Mouse (Mus musculus): Measurements from ENCODE around the gene 4930583I09Rik.

4930583I09Rik gene

GRCm38 (mm10) chr17:64802168-64802955 is 33.5 kb downstream of the 4930583I09Rik start:
- DNase-seq (ENCODE audit: low spot score in 2 of 2): no peak

GRCm38 (mm10) chr17:64792623-64793022 is 43.2 kb downstream of the 4930583I09Rik start:
- no peak for DNase-seq (ENCODE audit: low spot score in 2 of 2)

- DNase-seq (ENCODE audit: low spot score in 2 of 2): no peak
Observed at GRCm38 (mm10) chr17:64792076-64792475, 43.8 kb downstream of the 4930583I09Rik start.

GRCm38 (mm10) chr17:64789175-64789574 is 46.7 kb downstream of the 4930583I09Rik start:
- no peak for DNase-seq (ENCODE audit: low spot score in 2 of 2)

GRCm38 (mm10) chr17:64788301-64788700 is 47.6 kb downstream of the 4930583I09Rik start:
- no peak for DNase-seq (ENCODE audit: low spot score in 2 of 2)

- DNase-seq (ENCODE audit: low spot score in 2 of 2): no peak
Observed at GRCm38 (mm10) chr17:64785961-64786360, 49.9 kb downstream of the 4930583I09Rik start.

Data from urinary bladder, adult 18-20 months (tissue).